Mouse (Mus musculus) liver, embryonic 16.5 days (tissue): Measurements from ENCODE around the gene Tmem179b. TPM values are rescaled to one million over a fixed set of nuclear protein-coding genes. Genes with fewer than 3 reads are reported as not detected.
A peak's percentile ranks its signal among the peaks of the same experiment; 100 is the strongest.

Experiments
- ATAC-seq: fragments of 200-750 bp; cut with Nextera tagmentation; 2 replicates; pipeline ENCODE4 v1.8.0; 2017; ENCODE audit warnings: low read depth, mild to moderate bottlenecking, moderate number of reproducible peaks, moderate library complexity
- H3K27ac ChIP-seq: fragments of 300-500 bp; sonication (generic); 2 replicates; pipeline ENCODE4 v1.5.1; 2014; ENCODE audit warnings: mild to moderate bottlenecking, low read length
- H3K27me3 ChIP-seq: fragments of 300-500 bp; sonication (generic); 2 replicates; pipeline ENCODE4 v1.6.1; 2014; ENCODE audit warnings: low read depth, low read length, mixed read lengths; ENCODE audit not compliant: control insufficient read depth, insufficient read depth
- H3K36me3 ChIP-seq: fragments of 300-500 bp; sonication (generic); 2 replicates; pipeline ENCODE4 v1.6.1; 2014; ENCODE audit warnings: mild to moderate bottlenecking; ENCODE audit not compliant: control insufficient read depth, insufficient read depth
- H3K4me1 ChIP-seq: fragments of 300-500 bp; sonication (generic); 2 replicates; pipeline ENCODE4 v1.6.1; 2014; ENCODE audit warnings: low read depth, low read length, mixed read lengths; ENCODE audit not compliant: control insufficient read depth
- H3K4me2 ChIP-seq: fragments of 300-500 bp; sonication (generic); 2 replicates; pipeline ENCODE4 v1.6.1; 2014; ENCODE audit warnings: low read depth, low read length, mixed read lengths
- H3K4me3 ChIP-seq: fragments of 300-500 bp; sonication (generic); 2 replicates; pipeline ENCODE4 v1.5.1; 2014; ENCODE audit warnings: low read depth, mild to moderate bottlenecking, low read length
- H3K9ac ChIP-seq: fragments of 300-500 bp; sonication (generic); 2 replicates; pipeline ENCODE4 v1.6.1; 2014; ENCODE audit warnings: low read depth, low read length
- H3K9me3 ChIP-seq: fragments of 300-500 bp; sonication (generic); replicated peaks from 2 replicates; pipeline ENCODE4 v1.6.1; 2016; ENCODE audit warnings: low read length; ENCODE audit not compliant: control insufficient read depth
- WGBS: fragments of 180-500 bp; shearing (Covaris S2); extraction: QIAGEN DNeasy Blood & Tissue Kit; methylation state at CpG from one replicate; pipeline ENCODE4 v1.1.7; 2014; ENCODE audit not compliant: insufficient replicate concordance; 5-methylcytosine and 5-hydroxymethylcytosine counted together
- polyA plus RNA-seq: library from polyadenylated mRNA; unstranded; fragments of >200 nt; fragmentation: Nextera tagmentation; extraction: Ambion mirVana; gene quantifications from 2 replicates; pipeline ENCODE4 v1.2.1, GENCODE M21; 2015

Tmem179b gene
- 90.9 and 93.7 TPM in 2 replicates for polyA plus RNA-seq

DNA sequence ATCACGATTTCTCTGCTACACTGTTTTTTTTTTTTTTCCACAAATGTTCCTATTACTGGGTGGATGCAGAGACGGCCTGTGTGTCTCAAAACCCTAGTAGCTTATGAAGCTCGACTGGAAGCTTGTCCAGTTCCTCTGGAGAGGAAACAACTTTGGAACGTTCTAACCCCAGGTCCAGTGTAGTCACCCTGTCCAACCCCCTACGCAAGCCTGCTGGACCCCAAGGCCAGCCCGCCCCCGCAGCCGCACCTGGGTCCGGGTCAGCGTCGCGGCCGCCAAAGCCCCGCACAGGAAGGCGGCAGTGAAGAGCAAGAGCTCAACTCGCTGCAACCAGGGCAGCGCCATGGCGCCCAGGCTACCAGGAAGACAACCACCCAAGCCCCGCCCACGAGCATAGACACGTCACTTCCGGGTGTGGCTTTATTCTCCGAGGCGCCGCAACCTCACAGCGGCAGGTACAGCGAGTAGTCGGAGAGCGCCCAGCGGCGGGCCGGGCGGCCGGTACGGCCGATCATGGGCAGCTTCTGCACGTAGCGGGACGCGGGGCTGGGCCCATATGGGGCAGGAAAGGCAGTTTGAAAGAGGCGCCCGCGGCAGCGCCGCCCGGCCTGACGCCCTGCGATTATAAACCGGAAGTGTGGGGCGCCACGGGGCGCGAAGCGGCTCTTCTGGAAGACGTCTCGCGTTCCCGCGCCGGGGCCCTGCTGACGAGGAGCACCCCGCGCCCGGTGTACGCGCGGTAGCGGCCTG lies at the start of gene Tmem179b:
Gene Tmem179b, minus strand, starts transcription at position 382 of the 750 bp plus-strand sequence.
- WGBS = 0% methylated on average over 61 of the region's 68 CpGs
- Histone ChIP-seq H3K36me3 (peaks cover 13% of the 10 kb centered on the region), H3K27me3 (no peaks in the 10 kb centered on the region), H3K27ac (peak within 1 kb of the TSS; percentile 100), H3K4me3 (peak within 1 kb of the TSS; percentile 81), H3K9ac (peak within 1 kb of the TSS; percentile 98), H3K4me1 (peaks cover 40% of the 10 kb centered on the region), H3K4me2 (peak within 1 kb of the TSS; percentile 96), H3K9me3 (no peaks in the 10 kb centered on the region)
- ATAC-seq = peak; percentile 89

GRCm38 (mm10) chr19:8822696-8823095 lies 48.4 kb upstream of the Tmem179b start:
- H3K4me1 ChIP-seq = peaks cover 21% of the 10 kb centered on the region
- H3K27me3 ChIP-seq = no peaks in the 10 kb centered on the region
- no peak overlapping the region for H3K27ac ChIP-seq
- 80% methylated on average over 8 of the region's 8 CpGs for WGBS
- H3K4me3 ChIP-seq = peak overlapping the region; percentile 100
- peak overlapping the region; percentile 38 for H3K9ac ChIP-seq
- ATAC-seq = no peak
- no peaks in the 10 kb centered on the region for H3K9me3 ChIP-seq
- peak overlapping the region; percentile 93 for H3K4me2 ChIP-seq
- H3K36me3 ChIP-seq = peaks cover 50% of the 10 kb centered on the region

GRCm38 (mm10) chr19:8821146-8821545 lies 46.9 kb upstream of the Tmem179b start:
- Histone ChIP-seq H3K36me3 (peaks cover 39% of the 10 kb centered on the region), H3K27ac (peak overlapping the region; percentile 100)

GRCm38 (mm10) chr19:8820424-8820956 lies 46.2 kb upstream of the Tmem179b start:
- peak overlapping the region; percentile 100 for H3K4me3 ChIP-seq
- peak overlapping the region; percentile 93 for H3K4me2 ChIP-seq
- no peaks in the 10 kb centered on the region for H3K9me3 ChIP-seq
- H3K27ac ChIP-seq = peak overlapping the region; percentile 100
- H3K27me3 ChIP-seq = no peaks in the 10 kb centered on the region
- H3K36me3 ChIP-seq = peaks cover 37% of the 10 kb centered on the region
- peak; percentile 54 for ATAC-seq
- peaks cover 31% of the 10 kb centered on the region for H3K4me1 ChIP-seq
- WGBS = under 1% methylated on average over 45 of the region's 48 CpGs
- H3K9ac ChIP-seq = peak overlapping the region; percentile 99

More at GRCm38 (mm10) chr19:8821146-8821545, 46.9 kb upstream of the Tmem179b start:
- Histone ChIP-seq H3K4me1 (peaks cover 31% of the 10 kb centered on the region), H3K27me3 (no peaks in the 10 kb centered on the region), H3K4me2 (peak overlapping the region; percentile 93), H3K9me3 (no peaks in the 10 kb centered on the region), H3K9ac (peak overlapping the region; percentile 99), H3K4me3 (peak overlapping the region; percentile 100)
- no peak for ATAC-seq
- WGBS = 0% methylated on average over 7 of the region's 7 CpGs

- ATAC-seq = peak; percentile 90
- Histone ChIP-seq H3K4me3 (peak within 1 kb of the TSS; percentile 100), H3K27me3 (no peaks in the 10 kb centered on the region), H3K36me3 (peaks cover 36% of the 10 kb centered on the region), H3K4me2 (peak within 1 kb of the TSS; percentile 93), H3K27ac (peak within 1 kb of the TSS; percentile 100), H3K9ac (peak within 1 kb of the TSS; percentile 99), H3K9me3 (no peaks in the 10 kb centered on the region), H3K4me1 (peaks cover 31% of the 10 kb centered on the region)
- under 1% methylated on average over 78 of the region's 83 CpGs for WGBS
Observed at GRCm38 (mm10) chr19:8819596-8820423, 45.5 kb upstream of the Tmem179b start, which contains the start of gene Hnrnpul2. Gene Hnrnpul2 (plus strand): TSS chr19:8820010.

GRCm38 (mm10) chr19:8818801-8819595 lies 44.7 kb upstream of the Tmem179b start, which contains the start of gene Ttc9c:
Gene Ttc9c (minus strand): TSS chr19:8819333.
- under 1% methylated on average over 33 of the region's 33 CpGs for WGBS
- Histone ChIP-seq H3K4me1 (peaks cover 31% of the 10 kb centered on the region), H3K27me3 (no peaks in the 10 kb centered on the region), H3K4me2 (peak within 1 kb of the TSS; percentile 93), H3K9ac (peak within 1 kb of the TSS; percentile 99), H3K36me3 (peaks cover 34% of the 10 kb centered on the region), H3K9me3 (no peaks in the 10 kb centered on the region), H3K4me3 (peak within 1 kb of the TSS; percentile 100), H3K27ac (peak within 1 kb of the TSS; percentile 100)
- peak; percentile 76 for ATAC-seq

GRCm38 (mm10) chr19:8818301-8818798 lies 44.1 kb upstream of the Tmem179b start:
- no peak for ATAC-seq
- Histone ChIP-seq H3K36me3 (peaks cover 32% of the 10 kb centered on the region), H3K9ac (peak overlapping the region; percentile 99), H3K27ac (peak overlapping the region; percentile 100), H3K4me1 (peaks cover 29% of the 10 kb centered on the region), H3K9me3 (no peaks in the 10 kb centered on the region), H3K4me2 (peak overlapping the region; percentile 93), H3K4me3 (peak overlapping the region; percentile 100), H3K27me3 (no peaks in the 10 kb centered on the region)
- WGBS = 14% methylated on average over 14 of the region's 14 CpGs

DNA sequence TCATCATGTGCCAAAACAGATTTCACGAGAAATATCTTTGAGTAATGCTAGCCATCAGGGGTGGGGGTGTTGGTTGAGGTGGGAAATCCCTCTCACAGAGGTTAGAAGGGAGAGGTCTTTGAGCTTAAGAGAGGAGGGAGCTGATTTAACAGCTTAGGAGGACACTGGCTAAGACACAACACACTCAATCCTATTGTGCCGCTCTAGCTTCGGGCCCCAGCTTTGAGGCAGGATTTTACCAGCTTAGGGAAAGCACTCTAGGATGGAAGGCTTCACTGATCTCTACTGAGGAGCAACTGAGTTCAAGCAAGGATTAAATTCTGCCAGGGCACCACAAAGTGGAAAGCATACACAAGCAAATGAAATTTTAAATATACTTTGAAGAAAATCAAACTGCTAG lies 42.7 kb upstream of the Tmem179b start:
- peaks cover 36% of the 10 kb centered on the region for H3K36me3 ChIP-seq
- H3K9ac ChIP-seq = peak overlapping the region; percentile 37
- peak overlapping the region; percentile 17 for H3K4me2 ChIP-seq
- ATAC-seq = no peak
- no peaks in the 10 kb centered on the region for H3K27me3 ChIP-seq
- H3K4me3 ChIP-seq = peak overlapping the region; percentile 19; the same call in 1 of the 2 replicates
- H3K4me1 ChIP-seq = peaks cover 16% of the 10 kb centered on the region
- 78% methylated on average over 3 of the region's 3 CpGs for WGBS
- H3K9me3 ChIP-seq = no peaks in the 10 kb centered on the region
- no peak overlapping the region for H3K27ac ChIP-seq
